Mouse (Mus musculus): ENCODE data around the gene Ppp3r2. TPM values are rescaled to one million over a fixed set of nuclear protein-coding genes. Genes with fewer than 3 reads are reported as not detected.

The Ppp3r2 gene
- total and polyA plus RNA-seq, 3 experiments, result 0.05 TPM; not detected in 2

DNA sequence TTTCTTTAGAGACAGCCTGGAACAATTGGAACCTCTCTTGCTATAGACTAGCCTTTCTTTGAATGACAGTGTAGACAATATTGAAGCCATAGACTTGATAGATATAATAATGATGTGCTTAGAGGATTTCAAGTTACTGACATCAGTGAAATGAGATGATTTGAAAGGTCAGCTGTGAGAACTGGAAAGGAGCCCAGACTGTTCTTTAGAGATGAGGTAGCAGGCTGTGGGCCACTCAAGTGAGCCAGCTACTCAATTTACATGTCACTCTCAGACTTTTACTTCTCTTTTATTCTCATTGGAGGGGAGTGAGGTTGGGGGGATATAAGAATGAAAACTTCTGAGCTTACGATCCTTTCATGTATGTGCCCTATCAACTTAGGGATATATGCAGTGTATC is 22.4 kb downstream of the Ppp3r2 start:
- no peaks in the 10 kb centered on the region for H3K27me3 ChIP-seq (ENCODE audit: insufficient read depth, low read length)
- no peak for TF ChIP-seq GATA2 (IDR thresholded peaks at IDR 0.05; ENCODE audit: borderline replicate concordance, low read depth, low read length)
- no peak for TF ChIP-seq POLR2AphosphoS5 (IDR thresholded peaks at IDR 0.05; ENCODE audit: insufficient replicate concordance, low read depth, low read length)
- TF ChIP-seq TAL1 (conservative IDR thresholded peaks at IDR 0.05; ENCODE audit: low read depth, low read length), result no peak
- no peaks in the 10 kb centered on the region for H3K9me3 ChIP-seq (replicated peaks)
- H3K36me3 ChIP-seq (replicated peaks), result peaks cover 89% of the 10 kb centered on the region
- H3K4me3 ChIP-seq (ENCODE audit: low read depth, low read length), result no peak overlapping the region
- no peak for DNase-seq (ENCODE audit: low spot score)
- no peak for ATAC-seq (ENCODE audit: extremely low read depth, insufficient number of reproducible peaks, low FRiP score, poor library complexity, severe bottlenecking)
- H3K4me1 ChIP-seq (ENCODE audit: insufficient read depth, low read depth, low read length), result no peaks in the 10 kb centered on the region

DNA sequence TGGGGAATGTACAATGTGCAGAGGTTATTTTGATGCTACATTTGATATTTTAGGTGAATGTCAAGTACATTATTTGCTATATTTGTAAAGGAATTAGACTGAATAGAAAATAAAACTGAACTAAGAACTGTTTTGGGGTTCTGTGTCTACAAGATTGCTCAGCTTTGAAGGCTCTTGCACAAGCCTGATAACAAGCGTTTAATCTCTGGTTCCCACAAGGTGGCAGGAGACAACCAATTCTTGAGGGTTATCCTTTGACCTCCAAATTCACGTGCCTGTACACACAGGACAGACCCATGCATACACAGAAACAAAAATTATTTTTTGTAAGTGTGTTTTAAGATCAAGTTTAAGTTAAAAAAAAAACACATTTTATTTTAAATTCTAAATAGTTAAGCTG is 41.9 kb downstream of the Ppp3r2 start:
- no peak for DNase-seq (ENCODE audit: low spot score)
- Histone ChIP-seq H3K4me1 (ENCODE audit: insufficient read depth, low read depth, low read length) (peaks cover 8% of the 10 kb centered on the region; the same call in 1 of the 2 replicates), H3K4me3 (ENCODE audit: low read depth, low read length) (no peak overlapping the region), H3K27me3 (ENCODE audit: insufficient read depth, low read length) (no peaks in the 10 kb centered on the region), H3K36me3 (replicated peaks) (peaks cover 90% of the 10 kb centered on the region), H3K9me3 (replicated peaks) (no peaks in the 10 kb centered on the region)
- peak; percentile 57 for ATAC-seq (ENCODE audit: extremely low read depth, insufficient number of reproducible peaks, low FRiP score, poor library complexity, severe bottlenecking)
- TF ChIP-seq GATA1 (IDR thresholded peaks at IDR 0.05; ENCODE audit: borderline replicate concordance, low read length) (no peak), GATA2 (IDR thresholded peaks at IDR 0.05; ENCODE audit: borderline replicate concordance, low read depth, low read length) (no peak), TAL1 (conservative IDR thresholded peaks at IDR 0.05; ENCODE audit: low read depth, low read length) (no peak), POLR2AphosphoS5 (IDR thresholded peaks at IDR 0.05; ENCODE audit: insufficient replicate concordance, low read depth, low read length) (no peak), CTCF (IDR thresholded peaks at IDR 0.05; ENCODE audit: low read depth, low read length) (no peak)

- Histone ChIP-seq H3K36me3 (replicated peaks) (peaks cover 85% of the 10 kb centered on the region), H3K9me3 (replicated peaks) (no peaks in the 10 kb centered on the region)
- no peak for ATAC-seq (ENCODE audit: extremely low read depth, insufficient number of reproducible peaks, low FRiP score, poor library complexity, severe bottlenecking)
These were observed 44.0 kb downstream of the Ppp3r2 start for GRCm38 (mm10) chr4:49637821-49638220.

GRCm38 (mm10) chr4:49632139-49632481 is 49.7 kb downstream of the Ppp3r2 start:
- peaks cover 25% of the 10 kb centered on the region for H3K4me1 ChIP-seq (ENCODE audit: insufficient read depth, low read depth, low read length)
- H3K4me3 ChIP-seq (ENCODE audit: low read depth, low read length), result peak overlapping the region; percentile 80
- no peak for DNase-seq (ENCODE audit: low spot score)
- ATAC-seq (ENCODE audit: extremely low read depth, insufficient number of reproducible peaks, low FRiP score, poor library complexity, severe bottlenecking), result no peak
- no peaks in the 10 kb centered on the region for H3K27me3 ChIP-seq (ENCODE audit: insufficient read depth, low read length)
- H3K36me3 ChIP-seq (replicated peaks), result peaks cover 37% of the 10 kb centered on the region
- TF ChIP-seq POLR2AphosphoS5 (IDR thresholded peaks at IDR 0.05; ENCODE audit: insufficient replicate concordance, low read depth, low read length) (no peak), GATA1 (IDR thresholded peaks at IDR 0.05; ENCODE audit: borderline replicate concordance, low read length) (no peak), CTCF (IDR thresholded peaks at IDR 0.05; ENCODE audit: low read depth, low read length) (no peak), TAL1 (conservative IDR thresholded peaks at IDR 0.05; ENCODE audit: low read depth, low read length) (no peak), GATA2 (IDR thresholded peaks at IDR 0.05; ENCODE audit: borderline replicate concordance, low read depth, low read length) (no peak)
- H3K9me3 ChIP-seq (replicated peaks), result no peaks in the 10 kb centered on the region

More at GRCm38 (mm10) chr4:49637821-49638220, 44.0 kb downstream of the Ppp3r2 start:
- DNase-seq (ENCODE audit: low spot score), result no peak
- TF ChIP-seq GATA1 (IDR thresholded peaks at IDR 0.05; ENCODE audit: borderline replicate concordance, low read length) (no peak), TAL1 (conservative IDR thresholded peaks at IDR 0.05; ENCODE audit: low read depth, low read length) (no peak), CTCF (IDR thresholded peaks at IDR 0.05; ENCODE audit: low read depth, low read length) (no peak), POLR2AphosphoS5 (IDR thresholded peaks at IDR 0.05; ENCODE audit: insufficient replicate concordance, low read depth, low read length) (no peak)
- no peak overlapping the region for H3K4me3 ChIP-seq (ENCODE audit: low read depth, low read length)
- H3K27me3 ChIP-seq (ENCODE audit: insufficient read depth, low read length), result no peaks in the 10 kb centered on the region
- H3K4me1 ChIP-seq (ENCODE audit: insufficient read depth, low read depth, low read length), result peaks cover 24% of the 10 kb centered on the region

GRCm38 (mm10) chr4:49631319-49632138 is 50.3 kb downstream of the Ppp3r2 start, which contains the start of gene Rnf20:
TSS of gene Rnf20 (plus strand) at chr4:49632006.
- no peak for TF ChIP-seq CTCF (IDR thresholded peaks at IDR 0.05; ENCODE audit: low read depth, low read length)
- TF ChIP-seq GATA2 (IDR thresholded peaks at IDR 0.05; ENCODE audit: borderline replicate concordance, low read depth, low read length), result no peak
- TF ChIP-seq GATA1 (IDR thresholded peaks at IDR 0.05; ENCODE audit: borderline replicate concordance, low read length), result no peak
- no peak for TF ChIP-seq POLR2AphosphoS5 (IDR thresholded peaks at IDR 0.05; ENCODE audit: insufficient replicate concordance, low read depth, low read length)
- DNase-seq (ENCODE audit: low spot score) (peak; percentile 94), ATAC-seq (ENCODE audit: extremely low read depth, insufficient number of reproducible peaks, low FRiP score, poor library complexity, severe bottlenecking) (peak; percentile 95)
- H3K27me3 ChIP-seq (ENCODE audit: insufficient read depth, low read length), result no peaks in the 10 kb centered on the region
- no peaks in the 10 kb centered on the region for H3K9me3 ChIP-seq (replicated peaks)
- peaks cover 29% of the 10 kb centered on the region for H3K4me1 ChIP-seq (ENCODE audit: insufficient read depth, low read depth, low read length)
- H3K4me3 ChIP-seq (ENCODE audit: low read depth, low read length), result peak within 1 kb of the TSS; percentile 80
- H3K36me3 ChIP-seq (replicated peaks), result peaks cover 31% of the 10 kb centered on the region

DNA sequence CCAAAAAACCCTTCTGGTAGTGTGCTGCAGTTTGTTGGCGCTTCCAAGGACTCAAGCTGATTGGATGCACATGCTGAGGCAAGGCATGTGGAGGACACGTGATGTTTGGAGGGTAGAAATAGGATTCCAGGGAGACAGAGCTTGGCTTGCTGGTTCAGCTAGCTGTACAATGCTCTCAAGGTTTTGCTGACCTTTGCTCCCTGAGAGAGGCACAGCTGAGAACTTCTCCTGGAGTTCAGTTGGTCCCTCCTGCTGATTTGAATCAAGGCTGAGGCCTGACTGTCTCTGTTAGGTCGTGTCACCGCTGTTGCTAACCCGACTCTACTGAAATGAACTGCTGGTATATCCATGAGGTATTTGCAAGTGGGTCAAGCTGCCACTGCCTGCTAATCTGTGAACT is 52.9 kb downstream of the Ppp3r2 start:
- no peaks in the 10 kb centered on the region for H3K9me3 ChIP-seq (replicated peaks)
- no peak overlapping the region for H3K4me3 ChIP-seq (ENCODE audit: low read depth, low read length)
- DNase-seq (ENCODE audit: low spot score) (no peak), ATAC-seq (ENCODE audit: extremely low read depth, insufficient number of reproducible peaks, low FRiP score, poor library complexity, severe bottlenecking) (no peak)
- H3K4me1 ChIP-seq (ENCODE audit: insufficient read depth, low read depth, low read length), result peaks cover 32% of the 10 kb centered on the region
- peaks cover 5% of the 10 kb centered on the region for H3K36me3 ChIP-seq (replicated peaks)
- H3K27me3 ChIP-seq (ENCODE audit: insufficient read depth, low read length), result no peaks in the 10 kb centered on the region
- TF ChIP-seq GATA1 (IDR thresholded peaks at IDR 0.05; ENCODE audit: borderline replicate concordance, low read length) (no peak), TAL1 (conservative IDR thresholded peaks at IDR 0.05; ENCODE audit: low read depth, low read length) (no peak), CTCF (IDR thresholded peaks at IDR 0.05; ENCODE audit: low read depth, low read length) (no peak), POLR2AphosphoS5 (IDR thresholded peaks at IDR 0.05; ENCODE audit: insufficient replicate concordance, low read depth, low read length) (no peak)

Other genes with a start within 250 kb of the Ppp3r2 start
- not detected in 2 replicates for gene Acnat1, start 208.1 kb downstream of the Ppp3r2 start, total RNA-seq (2014; fragmentation: Nextera tagmentation)
- gene Acnat1, start 208.1 kb downstream of the Ppp3r2 start, total RNA-seq (2017), result 0.17 TPM in 1 of 2 replicates, not detected in the other
- not detected in 2 replicates for gene Acnat1, start 208.1 kb downstream of the Ppp3r2 start, polyA plus RNA-seq (2012)
- not detected in 2 replicates for gene Baat, start 175.5 kb downstream of the Ppp3r2 start, total RNA-seq (2014; fragmentation: Nextera tagmentation)
- gene Baat, start 175.5 kb downstream of the Ppp3r2 start, total RNA-seq (2017), result 0.12 TPM in 1 of 2 replicates, not detected in the other
- not detected in 2 replicates for gene Baat, start 175.5 kb downstream of the Ppp3r2 start, polyA plus RNA-seq (2012)
- 58.4 and 68.4 TPM in 2 replicates for gene Mrpl50, start 160.9 kb downstream of the Ppp3r2 start, total RNA-seq (2014; fragmentation: Nextera tagmentation)
- gene Mrpl50, start 160.9 kb downstream of the Ppp3r2 start, total RNA-seq (2017), result 45.5 and 47.7 TPM in 2 replicates
- 3.3 and 4.3 TPM in 2 replicates for gene Mrpl50, start 160.9 kb downstream of the Ppp3r2 start, polyA plus RNA-seq (2012)
- gene Zfp189, start 160.8 kb downstream of the Ppp3r2 start, total RNA-seq (2014; fragmentation: Nextera tagmentation), result 17.0 and 17.5 TPM in 2 replicates
- gene Zfp189, start 160.8 kb downstream of the Ppp3r2 start, total RNA-seq (2017), result 6.9 and 8.4 TPM in 2 replicates
- gene Zfp189, start 160.8 kb downstream of the Ppp3r2 start, polyA plus RNA-seq (2012), result 1.4 and 1.5 TPM in 2 replicates
- gene Aldob, start 132.5 kb downstream of the Ppp3r2 start, total RNA-seq (2014; fragmentation: Nextera tagmentation), result not detected in 2 replicates
- gene Aldob, start 132.5 kb downstream of the Ppp3r2 start, total RNA-seq (2017), result 0.44 TPM in 1 of 2 replicates, not detected in the other
- gene Aldob, start 132.5 kb downstream of the Ppp3r2 start, polyA plus RNA-seq (2012), result not detected in 2 replicates
- 19.0 and 30.1 TPM in 2 replicates for gene Tmem246, start 84.1 kb downstream of the Ppp3r2 start, total RNA-seq (2014; fragmentation: Nextera tagmentation)
- 16.6 and 19.7 TPM in 2 replicates for gene Tmem246, start 84.1 kb downstream of the Ppp3r2 start, total RNA-seq (2017)
- gene Tmem246, start 84.1 kb downstream of the Ppp3r2 start, polyA plus RNA-seq (2012), result 27.3 and 29.5 TPM in 2 replicates
- gene Rnf20, start 50.0 kb downstream of the Ppp3r2 start, total RNA-seq (2014; fragmentation: Nextera tagmentation), result 95.7 and 111 TPM in 2 replicates
- gene Rnf20, start 50.0 kb downstream of the Ppp3r2 start, total RNA-seq (2017), result 116 and 123 TPM in 2 replicates
- 33.6 and 35.2 TPM in 2 replicates for gene Rnf20, start 50.0 kb downstream of the Ppp3r2 start, polyA plus RNA-seq (2012)
- gene Grin3a, start 163.7 kb upstream of the Ppp3r2 start, total RNA-seq (2014; fragmentation: Nextera tagmentation), result not detected in 2 replicates
- 0.12 and 0.27 TPM in 2 replicates for gene Grin3a, start 163.7 kb upstream of the Ppp3r2 start, total RNA-seq (2017)
- not detected in 2 replicates for gene Grin3a, start 163.7 kb upstream of the Ppp3r2 start, polyA plus RNA-seq (2012)